Mouse (Mus musculus) cerebellum, adult 9-10 months (tissue): ENCODE measurements around the gene Wdr59.
"Not testable (repeated sequence)": the region's sequence is repeated elsewhere in the genome, so short reads cannot be mapped to it uniquely, and the experiment has no call there.

Experiments
- DNase-seq: peaks from one replicate; pipeline ENCODE4 v3.0.0; 2022

Gene Wdr59

DNA sequence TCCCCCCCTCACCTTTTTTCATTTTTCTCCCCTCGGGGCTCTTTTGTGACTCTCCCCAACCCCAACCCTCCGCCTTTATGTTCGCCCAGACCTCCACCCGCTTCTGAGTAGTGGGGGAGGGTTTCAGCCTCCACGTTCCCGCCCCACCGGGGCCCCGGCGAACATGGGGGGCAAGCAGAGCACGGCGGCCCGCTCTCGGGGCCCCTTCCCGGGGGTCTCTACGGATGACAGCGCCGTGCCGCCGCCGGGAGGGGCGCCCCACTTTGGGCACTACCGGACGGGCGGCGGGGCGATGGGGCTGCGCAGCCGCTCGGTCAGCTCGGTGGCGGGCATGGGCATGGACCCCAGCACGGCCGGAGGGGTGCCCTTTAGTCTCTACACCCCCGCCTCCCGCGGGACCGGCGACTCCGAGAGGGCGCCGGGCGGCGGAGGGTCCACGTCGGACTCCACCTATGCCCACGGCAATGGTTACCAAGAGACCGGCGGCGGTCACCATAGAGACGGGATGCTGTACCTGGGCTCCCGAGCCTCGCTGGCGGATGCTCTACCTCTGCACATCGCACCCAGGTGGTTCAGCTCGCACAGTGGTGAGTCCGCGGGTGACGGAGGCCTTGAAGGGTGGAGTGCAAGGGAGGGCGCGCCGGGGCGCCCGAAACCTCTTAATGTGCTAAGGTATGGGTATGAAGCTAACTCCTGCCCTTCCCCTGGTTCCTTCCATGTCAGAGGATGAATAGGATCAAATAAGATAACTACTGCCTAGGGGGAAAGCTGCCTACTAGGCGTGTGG is 15.3 kb upstream of the Wdr59 start:
- peak; percentile 63 for DNase-seq

GRCm38 (mm10) chr8:111536031-111536977 is 14.4 kb upstream of the Wdr59 start, which contains the start of gene Znrf1:
Gene Znrf1 (plus strand): TSS chr8:111536097.
- peak; percentile 83 for DNase-seq

DNA sequence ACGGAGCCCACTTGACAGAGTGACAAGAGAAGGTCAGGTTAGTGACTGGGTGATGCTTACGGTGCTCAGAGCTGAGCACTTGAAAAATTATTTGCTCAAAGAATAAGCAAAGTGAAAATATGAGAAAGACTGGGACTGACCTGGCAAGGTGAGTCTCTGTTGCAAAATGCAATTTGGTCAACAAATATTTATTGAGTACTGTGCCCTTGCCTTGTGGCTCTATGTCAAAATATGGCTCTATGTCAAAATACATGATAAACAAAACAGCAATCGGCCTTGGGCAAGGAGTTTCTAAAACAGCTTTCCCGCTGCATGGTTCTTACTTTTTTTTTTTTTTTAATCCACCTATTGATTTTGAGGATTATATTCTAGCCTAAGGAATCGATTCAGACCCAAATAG is 13.6 kb upstream of the Wdr59 start:
- DNase-seq = no peak

GRCm38 (mm10) chr8:111533503-111533902 is 11.6 kb upstream of the Wdr59 start:
- no peak for DNase-seq

DNA sequence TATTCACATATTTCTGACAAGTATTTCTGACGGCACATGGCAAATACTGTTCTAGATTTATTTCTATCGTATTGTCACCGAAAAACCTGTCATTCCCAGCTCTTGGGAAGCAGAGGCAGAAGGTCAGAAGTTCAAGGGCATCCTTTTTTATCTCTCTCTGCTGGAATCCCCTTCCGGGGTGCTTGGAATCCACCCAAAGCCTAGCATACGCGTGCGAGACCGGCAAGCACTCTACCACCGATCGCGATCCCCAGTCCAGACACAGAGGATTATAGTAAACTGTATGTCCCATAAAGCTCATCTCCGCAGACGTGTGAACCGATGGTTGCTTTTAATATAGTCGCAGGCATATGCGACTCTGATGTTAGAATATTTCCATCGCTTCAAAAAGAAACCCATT is 9.7 kb upstream of the Wdr59 start:
- DNase-seq = no peak

GRCm38 (mm10) chr8:111531191-111531590 is 9.3 kb upstream of the Wdr59 start:
- DNase-seq = no peak

- no peak for DNase-seq
Measured at GRCm38 (mm10) chr8:111528071-111528470, 6.2 kb upstream of the Wdr59 start.

DNA sequence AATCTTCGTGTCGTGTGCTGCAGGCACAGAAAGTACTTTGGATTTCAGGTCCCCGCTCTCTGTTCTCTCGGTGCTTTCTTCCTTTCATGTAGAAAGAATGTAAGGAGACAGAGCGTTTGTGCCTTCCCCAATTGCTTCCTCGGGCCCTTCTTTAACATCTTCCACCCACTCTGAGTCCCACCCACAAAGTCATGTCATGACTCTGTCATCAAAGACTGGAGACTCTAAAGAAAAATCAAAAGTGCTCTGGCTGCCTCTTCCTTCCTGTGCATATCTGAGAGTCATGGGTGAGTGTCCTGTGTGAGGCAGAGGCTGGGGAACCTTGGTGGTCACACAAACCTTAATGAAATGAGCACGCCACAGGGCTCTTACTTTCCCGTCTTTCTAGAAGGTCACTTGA is 5.3 kb upstream of the Wdr59 start:
- no peak for DNase-seq

DNA sequence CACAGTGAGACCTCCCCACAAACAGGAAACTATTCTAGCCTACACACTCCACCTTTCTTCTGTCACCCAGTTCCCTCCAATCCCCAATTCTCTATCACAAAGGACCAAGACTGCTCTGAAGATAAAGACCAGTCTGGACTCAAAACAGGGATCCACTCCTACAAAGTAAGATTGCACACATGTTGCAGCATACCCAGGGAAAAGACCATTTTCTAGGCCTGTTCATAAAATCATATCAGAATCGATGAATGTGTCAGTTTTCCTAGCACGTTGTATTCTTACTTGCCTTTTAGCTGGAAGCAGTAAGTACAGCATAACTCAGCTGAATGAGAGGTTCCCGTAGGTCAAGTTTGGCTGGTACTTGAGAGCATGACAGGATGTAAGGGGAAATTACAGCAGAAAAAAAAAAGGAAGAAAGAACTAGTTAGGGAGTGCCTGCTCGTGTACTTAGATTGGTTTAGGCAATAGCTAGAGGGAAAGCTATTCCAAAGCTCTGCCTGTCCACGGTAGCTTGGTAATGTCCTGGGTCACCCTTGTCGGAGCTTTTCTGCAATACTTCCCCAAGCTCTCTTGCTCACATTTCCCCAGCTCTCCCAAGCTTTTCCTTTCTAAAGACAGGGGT is 4.6 kb upstream of the Wdr59 start:
- DNase-seq = no peak

GRCm38 (mm10) chr8:111517466-111517865 is 4.4 kb downstream of the Wdr59 start:
- DNase-seq = no peak

DNA sequence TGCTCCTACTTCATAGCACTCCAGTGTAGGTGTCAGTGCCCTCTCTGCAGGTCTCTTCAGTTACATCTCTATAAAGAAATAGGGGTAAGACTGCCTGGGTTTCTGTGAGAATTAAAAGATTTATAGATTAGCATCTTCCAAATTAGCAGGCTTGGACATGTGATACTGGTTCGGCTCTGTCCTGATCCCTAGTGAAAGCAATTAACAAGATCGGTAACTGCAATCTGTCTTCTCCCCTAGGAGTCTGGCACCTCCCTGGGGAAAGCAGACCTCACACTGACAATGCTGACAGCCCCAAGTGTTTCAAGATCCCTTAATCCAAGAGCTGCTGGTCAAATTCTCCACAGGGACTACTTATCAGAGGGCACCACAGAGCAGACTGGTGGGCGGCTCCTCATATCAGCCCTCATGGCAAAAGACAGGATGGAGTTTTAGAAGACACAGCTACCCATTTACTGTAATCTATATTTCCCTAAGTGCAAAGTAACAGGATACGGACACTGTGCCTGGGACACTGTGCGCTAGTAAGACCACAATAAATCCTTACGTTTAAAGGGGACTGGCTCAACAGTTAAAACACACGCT is 5.3 kb downstream of the Wdr59 start:
- no peak for DNase-seq

- DNase-seq = peak; percentile 50
Measured at GRCm38 (mm10) chr8:111513446-111513845, 8.4 kb downstream of the Wdr59 start.

DNA sequence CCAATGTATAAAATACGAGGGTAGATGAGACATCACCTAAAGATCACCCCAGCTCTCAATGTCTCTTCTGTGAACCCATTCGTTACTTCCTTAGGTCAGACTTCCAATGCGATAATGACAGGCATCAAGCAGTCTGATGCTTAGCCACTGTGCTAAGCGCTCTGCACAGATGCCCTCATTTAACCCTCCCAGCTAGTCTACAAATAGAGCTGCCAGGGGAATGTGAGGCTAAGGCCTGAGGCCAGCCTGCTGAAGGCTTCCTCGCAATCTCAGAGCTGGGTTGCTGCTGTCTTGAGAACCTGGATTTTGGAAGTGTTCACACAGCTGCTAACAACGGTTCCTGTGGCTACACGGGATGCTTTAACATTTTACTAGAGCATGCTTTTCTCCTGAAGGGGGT is 9.0 kb downstream of the Wdr59 start:
- no peak for DNase-seq

DNA sequence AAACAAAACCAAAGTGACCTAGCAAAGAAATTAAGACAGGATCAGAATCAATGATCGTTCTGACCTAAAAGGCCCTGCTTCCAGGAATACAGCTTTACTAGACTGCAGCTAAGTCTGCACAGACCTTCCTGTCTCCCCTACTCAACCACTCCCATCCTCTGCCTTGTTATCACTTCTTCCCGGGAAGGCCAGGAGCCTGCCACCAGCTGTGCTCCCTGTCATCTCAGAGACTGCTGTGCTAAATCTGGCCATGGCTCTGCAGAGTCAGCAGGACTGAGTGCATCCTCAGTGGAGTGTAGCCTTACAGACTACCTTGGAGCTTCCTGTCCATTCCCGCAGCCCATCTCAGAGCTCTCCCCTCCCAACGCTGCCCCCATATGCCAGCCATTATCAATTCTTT is 11.5 kb downstream of the Wdr59 start:
- no peak for DNase-seq

- no peak for DNase-seq
Measured at GRCm38 (mm10) chr8:111509278-111509677, 12.6 kb downstream of the Wdr59 start.

DNA sequence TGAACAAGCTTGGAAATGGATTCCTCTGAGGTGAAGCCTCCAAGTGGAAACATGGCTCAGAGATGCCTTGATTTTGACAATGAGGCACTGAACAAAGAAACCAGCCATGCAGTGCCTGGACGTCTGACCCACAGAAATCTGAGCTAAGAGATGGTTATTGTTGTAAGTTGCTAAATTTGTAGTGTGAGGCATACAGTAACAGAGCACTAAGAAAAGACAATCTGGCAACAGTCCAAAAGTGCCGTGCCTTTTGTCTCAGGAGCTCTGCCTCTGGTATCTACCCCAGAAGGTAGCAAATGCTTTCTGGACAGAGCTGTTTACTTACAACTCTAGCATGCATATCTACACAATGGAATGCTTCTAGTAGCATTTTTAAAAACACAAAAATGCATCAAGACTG is 13.3 kb downstream of the Wdr59 start:
- no peak for DNase-seq

- no peak for DNase-seq
Measured at GRCm38 (mm10) chr8:111501724-111502464, 20.0 kb downstream of the Wdr59 start.

- not testable (repeated sequence) for DNase-seq
Measured at GRCm38 (mm10) chr8:111498249-111498648, 23.6 kb downstream of the Wdr59 start.

- no peak for DNase-seq
Measured at GRCm38 (mm10) chr8:111496326-111496725, 25.6 kb downstream of the Wdr59 start.

GRCm38 (mm10) chr8:111493176-111493575 is 28.7 kb downstream of the Wdr59 start:
- DNase-seq = no peak

GRCm38 (mm10) chr8:111492508-111492907 is 29.4 kb downstream of the Wdr59 start:
- DNase-seq = no peak

DNA sequence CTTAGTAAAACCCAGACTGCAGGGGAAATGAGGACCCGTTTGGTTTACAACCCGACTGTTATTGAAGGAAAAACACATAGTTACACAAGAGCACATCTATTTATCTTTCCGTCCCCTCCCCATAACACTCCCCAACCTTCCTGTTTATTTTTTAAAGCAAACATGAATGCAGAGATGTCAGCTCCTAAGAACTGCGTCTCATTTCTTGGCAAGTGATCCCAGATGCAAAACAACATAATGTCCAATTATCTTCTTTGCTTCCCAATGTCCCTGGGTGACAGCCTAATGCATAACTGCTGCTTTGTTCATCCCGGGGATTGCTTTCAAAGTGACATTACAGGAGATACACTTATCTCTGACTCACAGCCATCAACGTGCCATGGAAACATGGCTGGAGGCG is 30.7 kb downstream of the Wdr59 start:
- no peak for DNase-seq
